Mouse (Mus musculus): ENCODE measurements at regions not wholly inside any gene's neighbourhood (a gene's known extent, or its start where the extent isn't known, plus 50 kb on each side); places are given as distances from the start of the nearest gene placed in this dataset.
A peak's percentile ranks its signal among the peaks of the same experiment; 100 is the strongest.
"Not testable (repeated sequence)": the region's sequence is repeated elsewhere in the genome, so short reads cannot be mapped to it uniquely, and the experiment has no call there.

DNA sequence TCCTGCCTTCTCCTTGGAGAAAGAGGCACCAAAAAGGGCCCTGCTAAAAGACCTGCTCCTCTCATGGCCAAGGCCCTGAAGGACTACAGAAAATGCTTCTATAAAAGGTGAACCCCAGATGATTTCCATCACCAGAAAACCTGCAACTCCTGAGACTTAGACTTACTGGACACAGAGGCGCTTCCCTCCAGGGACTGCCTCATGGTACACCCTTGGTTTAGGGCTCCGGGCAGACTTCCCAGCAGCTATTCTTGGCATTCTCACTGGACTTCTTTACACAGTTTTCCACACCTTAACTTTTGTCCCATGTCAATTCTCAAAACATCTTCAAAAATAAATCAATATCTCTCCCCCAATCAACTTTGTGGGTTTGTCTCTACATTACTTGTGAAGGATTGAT is 393.2 kb downstream of the Gpm6a start:
- DNase-seq: peak; percentile 2

DNA sequence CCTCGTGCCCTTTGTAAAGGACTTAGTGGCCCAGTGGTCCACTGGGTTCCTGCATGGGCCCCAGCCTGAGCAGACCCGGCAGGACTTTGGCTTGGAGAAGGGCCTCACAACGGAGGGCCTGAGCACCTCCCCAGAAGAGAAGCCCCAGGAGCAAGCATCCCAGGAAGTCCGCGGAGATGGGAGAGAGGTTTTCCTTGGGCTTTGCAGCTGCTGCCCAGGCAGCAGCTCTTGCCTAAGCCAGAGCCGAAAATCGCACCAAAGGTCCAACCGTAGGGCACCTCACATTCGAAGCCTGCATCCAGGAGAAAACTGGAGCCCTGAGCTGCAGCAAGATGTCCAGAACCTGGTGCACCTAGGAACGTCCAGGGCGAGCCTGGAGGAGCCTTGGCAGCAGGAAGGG is 405.2 kb downstream of the Gpm6a start:
- DNase-seq: not testable (repeated sequence)

DNA sequence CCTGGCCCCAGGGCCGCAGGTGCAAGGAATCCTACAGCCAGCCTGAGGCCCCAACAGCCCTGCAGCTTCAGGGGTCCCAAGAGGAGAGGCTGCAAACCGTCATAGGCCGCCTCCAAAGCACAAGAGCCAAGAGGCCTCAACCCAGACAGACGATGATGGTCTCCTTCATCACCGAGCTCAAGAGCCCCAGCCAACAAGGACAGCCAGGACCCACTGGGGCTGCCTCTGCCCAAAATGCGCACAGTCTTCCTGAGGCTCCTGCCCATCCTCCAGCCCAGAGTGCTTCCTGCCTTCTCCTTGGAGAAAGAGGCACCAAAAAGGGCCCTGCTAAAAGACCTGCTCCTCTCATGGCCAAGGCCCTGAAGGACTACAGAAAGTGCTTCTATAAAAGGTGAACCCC is 412.8 kb downstream of the Gpm6a start:
- DNase-seq: not testable (repeated sequence)

DNA sequence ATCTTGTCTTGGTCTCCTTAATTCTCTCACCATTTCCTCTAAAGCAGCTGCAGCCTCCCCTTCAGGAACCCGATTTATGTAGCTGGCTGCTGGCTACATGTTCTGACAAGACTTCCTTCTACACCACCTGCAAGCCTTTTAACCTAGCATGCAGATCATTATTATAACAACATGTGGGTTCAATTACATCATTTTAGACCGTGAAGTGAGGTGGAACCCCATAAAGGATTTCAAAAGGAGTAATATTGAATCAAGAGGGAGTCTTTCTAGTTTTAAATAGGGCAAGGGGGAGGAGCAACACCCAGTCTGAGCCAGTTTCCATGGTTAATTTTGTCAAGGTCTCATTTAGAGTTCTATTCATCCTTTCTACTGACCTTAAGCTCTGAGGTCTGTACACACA is 442.4 kb downstream of the Gpm6a start:
- no peak for DNase-seq

DNA sequence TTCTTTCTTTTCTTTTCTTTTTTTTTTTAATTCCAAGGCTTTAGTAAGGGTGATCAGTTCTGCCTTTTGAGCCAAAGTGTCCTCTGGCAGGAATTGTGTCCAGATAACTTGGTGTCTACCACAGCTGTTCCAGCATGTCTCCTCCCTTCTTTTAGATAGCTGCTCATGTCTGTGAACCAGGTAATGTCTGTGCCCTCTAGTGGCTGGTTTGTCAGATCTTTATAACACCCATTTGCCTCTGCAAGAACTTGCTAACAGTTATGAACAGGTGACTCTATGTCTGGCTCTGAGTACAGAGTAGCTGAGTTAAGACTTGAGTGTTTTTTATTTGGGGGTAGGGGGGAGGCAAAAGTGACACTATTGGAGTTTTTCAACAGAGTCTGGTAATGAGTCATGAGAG is 443.7 kb downstream of the Gpm6a start:
- DNase-seq: peak; percentile 19

DNA sequence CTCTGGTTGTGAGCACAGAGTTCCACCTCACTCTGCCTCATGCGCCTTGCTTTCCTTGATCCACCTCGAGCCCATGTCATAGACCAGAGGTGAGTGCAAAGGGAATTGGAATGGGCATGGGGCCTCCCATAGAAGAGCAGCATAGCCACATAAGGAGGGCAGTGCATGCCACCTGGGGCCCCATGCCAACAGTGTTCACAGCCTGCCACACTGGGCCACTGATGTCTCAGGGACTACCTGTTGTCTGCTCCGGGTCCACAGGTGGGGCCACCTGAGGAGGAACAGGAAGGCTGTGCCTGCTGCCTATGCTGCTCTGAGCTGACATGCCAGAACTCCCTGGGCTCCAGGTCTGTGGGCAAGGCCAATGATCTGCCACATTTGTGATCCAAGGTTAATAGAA is 445.8 kb downstream of the Gpm6a start:
- DNase-seq: no peak

DNA sequence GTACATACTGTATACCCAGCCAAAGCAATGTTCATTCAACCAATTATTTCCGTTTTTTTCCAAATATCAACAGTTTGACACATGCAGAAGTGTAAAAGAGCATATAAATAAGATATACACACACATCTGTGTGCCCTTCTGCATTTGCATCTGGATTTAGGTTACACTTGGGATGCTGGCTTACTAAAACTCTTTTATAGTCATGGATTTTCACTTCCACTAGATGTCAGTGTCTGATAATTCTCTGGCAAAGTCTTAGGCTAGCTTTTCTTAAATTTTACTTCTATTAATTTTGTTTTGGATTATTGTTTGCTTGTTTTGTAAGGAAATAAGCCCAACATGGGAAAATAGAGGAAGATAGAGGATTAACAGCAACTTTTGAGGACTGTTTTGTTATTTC is 452.3 kb downstream of the Gpm6a start:
- DNase-seq: not testable (repeated sequence)
